Mouse (Mus musculus) hindbrain, embryonic 13.5 days (tissue): ENCODE data around the gene Btbd35f16. TPM values are rescaled to one million over a fixed set of nuclear protein-coding genes. Genes with fewer than 3 reads are reported as not detected.
"Not testable (repeated sequence)": the region's sequence is repeated elsewhere in the genome, so short reads cannot be mapped to it uniquely, and the experiment has no call there.

Experiments
- ATAC-seq: fragments of 200-750 bp; cut with Nextera tagmentation; 2 replicates; pipeline ENCODE4 v1.8.0; 2017; ENCODE audit warnings: moderate TSS enrichment; ENCODE audit not compliant: low FRiP score
- H3K27ac ChIP-seq: fragments of 300-500 bp; sonication (generic); 2 replicates; pipeline ENCODE4 v1.5.1; 2015; ENCODE audit warnings: inconsistent platforms, mild to moderate bottlenecking, moderate library complexity
- H3K27me3 ChIP-seq: fragments of 300-500 bp; sonication (generic); 2 replicates; pipeline ENCODE4 v1.6.1; 2015; ENCODE audit warnings: mild to moderate bottlenecking, inconsistent platforms
- H3K36me3 ChIP-seq: fragments of 300-500 bp; sonication (generic); 2 replicates; pipeline ENCODE4 v1.6.1; 2015; ENCODE audit warnings: mild to moderate bottlenecking, inconsistent platforms
- H3K4me1 ChIP-seq: fragments of 300-500 bp; sonication (generic); replicated peaks from 2 replicates; pipeline ENCODE4 v1.6.1; 2015; ENCODE audit warnings: inconsistent platforms
- H3K4me2 ChIP-seq: fragments of 300-500 bp; sonication (generic); 2 replicates; pipeline ENCODE4 v1.6.1; 2015; ENCODE audit warnings: inconsistent platforms, mild to moderate bottlenecking, moderate library complexity
- H3K4me3 ChIP-seq: fragments of 300-500 bp; sonication (generic); 2 replicates; pipeline ENCODE4 v1.5.1; 2015; ENCODE audit warnings: mild to moderate bottlenecking, inconsistent platforms
- H3K9ac ChIP-seq: fragments of 300-500 bp; sonication (generic); 2 replicates; pipeline ENCODE4 v1.6.1; 2015; ENCODE audit warnings: mild to moderate bottlenecking, inconsistent platforms
- H3K9me3 ChIP-seq: fragments of 300-500 bp; sonication (generic); 2 replicates; pipeline ENCODE4 v1.6.1; 2016; ENCODE audit warnings: inconsistent platforms
- WGBS: fragments of 180-500 bp; shearing (Covaris S2); methylation state at CpG from one replicate; pipeline ENCODE4 v1.1.7; 2015; 5-methylcytosine and 5-hydroxymethylcytosine counted together
- polyA plus RNA-seq: library from polyadenylated mRNA; unstranded; fragments of >200 nt; fragmentation: Nextera tagmentation; extraction: Ambion mirVana; gene quantifications from 2 replicates; pipeline ENCODE4 v1.2.1, GENCODE M21; 2015

Gene Btbd35f16
- polyA plus RNA-seq, result not detected in 2 replicates

GRCm38 (mm10) chrX:3956902-3957301 is at the start of gene Btbd35f16:
Gene Btbd35f16 (minus strand): TSS chrX:3957002.
- H3K4me1 ChIP-seq, H3K27me3 ChIP-seq, H3K9ac ChIP-seq, H3K4me2 ChIP-seq, H3K36me3 ChIP-seq, ATAC-seq, H3K27ac ChIP-seq, H3K9me3 ChIP-seq, H3K4me3 ChIP-seq: not testable (repeated sequence)
- WGBS, result 100% methylated on average over 2 of the region's 3 CpGs

Other genes with a start within 250 kb of the Btbd35f16 start
- not detected in 2 replicates for gene Btbd35f10, start 204.1 kb downstream of the Btbd35f16 start, polyA plus RNA-seq
- not detected in 2 replicates for gene Btbd35f3, start 80.7 kb upstream of the Btbd35f16 start, polyA plus RNA-seq
- gene Btbd35f28, start 239.6 kb upstream of the Btbd35f16 start, polyA plus RNA-seq, result not detected in 2 replicates